Mouse (Mus musculus) CH12.LX (cell line): ENCODE measurements around the gene Klrb1f.
"Not testable (repeated sequence)": the region's sequence is repeated elsewhere in the genome, so short reads cannot be mapped to it uniquely, and the experiment has no call there.

ENCODE experiments used
- CTCF ChIP-seq, 2 experiments: IDR thresholded peaks in 1 of 2; conservative IDR thresholded peaks in 1 of 2; 2 replicates each; pipeline ENCODE4 v1.5.1; 2011 to 2012; ENCODE audit warnings: low read depth in 2 of 2, low read length in 2 of 2, improper control_type of control experiment in 1 of 2, inconsistent platforms in 1 of 2, mild to moderate bottlenecking in 1 of 2, moderate library complexity in 1 of 2
- E2F4 ChIP-seq: IDR thresholded peaks from 2 replicates; pipeline ENCODE4 v1.6.1; 2011; ENCODE audit warnings: low read depth, low read length, improper control_type of control experiment; ENCODE audit not compliant: insufficient replicate concordance
- ETS1 ChIP-seq: conservative IDR thresholded peaks from 2 replicates; pipeline ENCODE4 v1.6.1; 2012; ENCODE audit warnings: low read depth, mild to moderate bottlenecking, inconsistent platforms, low read length, improper control_type of control experiment, moderate library complexity
- JUND ChIP-seq: conservative IDR thresholded peaks from 2 replicates; pipeline ENCODE4 v1.6.1; 2011; ENCODE audit warnings: low read depth, low read length, improper control_type of control experiment
- MEF2A ChIP-seq: IDR thresholded peaks from 2 replicates; pipeline ENCODE4 v1.6.1; 2014; ENCODE audit warnings: low read depth, mild to moderate bottlenecking, inconsistent platforms, low read length, improper control_type of control experiment, borderline replicate concordance
- NELFE ChIP-seq: IDR thresholded peaks from 2 replicates; pipeline ENCODE4 v1.6.1; 2011; ENCODE audit warnings: low read depth, low read length, improper control_type of control experiment
- NRF1 ChIP-seq: IDR thresholded peaks from 2 replicates; pipeline ENCODE4 v1.6.1; 2014; ENCODE audit warnings: low read depth, mild to moderate bottlenecking, inconsistent platforms, low read length, improper control_type of control experiment, moderate library complexity
- PAX5 ChIP-seq: IDR thresholded peaks from 2 replicates; pipeline ENCODE4 v1.6.1; 2012; ENCODE audit warnings: low read length, inconsistent platforms, mixed read lengths
- POLR2A ChIP-seq: IDR thresholded peaks from 2 replicates; pipeline ENCODE4 v1.6.1; 2011; ENCODE audit warnings: low read depth, mild to moderate bottlenecking, improper control_type of control experiment, low read length
- TBP ChIP-seq: conservative IDR thresholded peaks from 2 replicates; pipeline ENCODE4 v1.6.1; 2011; ENCODE audit warnings: low read depth, low read length, improper control_type of control experiment
- USF1 ChIP-seq: IDR thresholded peaks from 2 replicates; pipeline ENCODE4 v1.6.1; 2014; ENCODE audit warnings: low read depth, mild to moderate bottlenecking, inconsistent platforms, low read length, improper control_type of control experiment

DNA sequence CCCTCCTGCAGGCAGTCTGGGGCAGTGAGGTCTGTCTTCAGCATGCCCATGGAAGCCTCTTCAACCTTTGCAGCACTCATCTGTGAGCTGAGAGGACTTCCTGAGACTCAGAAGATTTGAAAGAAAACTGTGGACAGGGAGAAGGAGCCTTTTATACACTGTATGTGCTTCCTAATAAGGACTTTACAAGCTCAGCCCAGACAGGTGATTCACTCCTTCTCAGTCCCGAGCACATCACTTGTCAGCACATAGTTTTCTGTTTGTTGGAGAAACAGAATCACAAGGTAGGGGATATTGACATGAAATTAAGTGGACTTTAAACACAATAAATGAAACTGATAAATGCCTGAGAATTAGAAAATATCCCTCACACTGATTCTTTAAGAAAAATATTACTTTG is 55.1 kb downstream of the Klrb1f start, which contains the start of gene Clec2e:
- not testable (repeated sequence) for TF ChIP-seq CTCF (conservative IDR thresholded peaks at IDR 0.05 in 1 of 2, IDR thresholded peaks at IDR 0.05 in 1 of 2; ENCODE audit: low read depth in 2 of 2, low read length in 2 of 2); NRF1; POLR2A; JUND; MEF2A; E2F4; USF1; PAX5; NELFE; TBP; ETS1
